Mouse (Mus musculus) lung, adult 18-20 months (tissue): ENCODE measurements around the gene Sf3b6.

Experiments
- DNase-seq, 2 experiments: peaks; one replicate each; pipeline ENCODE4 v3.0.0; 2022; ENCODE audit warnings: mixed read lengths in 2 of 2

Sf3b6 gene

DNA sequence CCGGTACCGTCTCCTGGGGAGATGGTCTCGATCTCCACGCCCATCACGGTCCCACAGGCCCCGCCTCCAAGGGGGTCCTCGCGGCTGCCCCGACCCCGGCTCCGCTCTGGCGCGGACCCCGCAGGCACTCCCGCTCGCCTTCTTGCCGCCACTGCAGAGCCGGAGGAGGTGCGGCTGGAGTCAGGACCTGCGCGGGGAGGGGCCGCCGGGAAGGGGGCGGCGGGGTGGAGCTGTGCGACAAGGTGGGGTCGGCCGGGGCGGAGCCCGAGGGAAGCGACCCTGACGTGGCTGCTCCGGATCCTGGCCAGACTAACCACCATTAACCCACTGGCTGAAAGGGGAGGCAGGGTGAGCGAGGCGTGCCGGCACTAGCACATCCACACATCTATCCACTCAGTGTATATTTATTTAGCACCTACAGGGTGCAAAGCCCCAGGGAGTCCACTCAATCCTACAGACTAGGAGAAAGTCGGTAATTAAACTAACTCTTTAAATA, 24.1 kb downstream of the Sf3b6 start, which contains the start of gene Fkbp1b:
Gene Fkbp1b, minus strand, starts transcription at position 200 of the 496 bp plus-strand sequence.
- peak; percentile 60 to 75 for DNase-seq

GRCm38 (mm10) chr12:4842456-4842855, 25.1 kb downstream of the Sf3b6 start:
- no peak for DNase-seq

- peak; percentile 94 to 95 for DNase-seq
Measured at GRCm38 (mm10) chr12:4842890-4843597, 25.7 kb downstream of the Sf3b6 start, which contains the start of gene Wdcp. Wdcp (plus strand) TSS chr12:4843303.

DNA sequence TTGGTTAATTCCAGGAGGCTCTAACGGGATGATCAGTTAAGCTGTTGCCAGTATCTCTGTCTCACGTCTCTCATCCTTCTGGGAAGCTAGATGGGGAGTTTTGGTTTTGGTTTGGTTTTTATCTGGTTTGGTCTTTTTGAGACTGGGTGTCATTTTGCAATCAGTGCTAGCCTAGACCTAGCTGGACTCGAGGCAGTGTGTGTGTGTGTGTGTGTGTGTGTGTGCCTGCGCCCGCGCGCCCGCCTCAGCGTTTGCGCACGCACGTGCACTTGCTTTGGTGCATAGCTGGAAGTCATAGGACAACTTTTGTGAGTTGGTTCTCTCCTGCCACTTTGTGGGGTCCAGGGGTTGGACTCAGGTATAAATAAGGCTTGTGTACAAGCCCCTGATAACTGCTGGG, 26.4 kb downstream of the Sf3b6 start:
- DNase-seq: peak; percentile 27 to 37

DNA sequence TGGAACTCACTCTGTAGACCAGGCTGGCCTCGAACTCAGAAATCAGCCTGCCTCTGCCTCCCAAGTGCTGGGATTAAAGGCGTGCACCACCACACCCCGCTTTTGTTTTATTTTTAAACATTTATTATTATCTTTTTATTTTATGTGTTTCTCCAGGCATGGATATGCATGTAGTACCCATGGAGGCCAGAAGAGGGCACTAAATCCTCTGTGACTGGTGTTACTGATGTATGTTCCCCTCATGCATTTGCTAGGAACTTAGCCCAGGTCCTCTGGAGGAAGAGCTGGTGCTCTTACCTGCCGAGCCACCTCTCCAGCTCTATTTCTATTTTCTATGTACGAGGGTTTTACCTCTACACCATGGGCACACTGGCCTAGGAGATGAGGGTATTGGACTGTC, 38.8 kb downstream of the Sf3b6 start:
- peak in 1 of 2 experiments; percentile 29 for DNase-seq

DNA sequence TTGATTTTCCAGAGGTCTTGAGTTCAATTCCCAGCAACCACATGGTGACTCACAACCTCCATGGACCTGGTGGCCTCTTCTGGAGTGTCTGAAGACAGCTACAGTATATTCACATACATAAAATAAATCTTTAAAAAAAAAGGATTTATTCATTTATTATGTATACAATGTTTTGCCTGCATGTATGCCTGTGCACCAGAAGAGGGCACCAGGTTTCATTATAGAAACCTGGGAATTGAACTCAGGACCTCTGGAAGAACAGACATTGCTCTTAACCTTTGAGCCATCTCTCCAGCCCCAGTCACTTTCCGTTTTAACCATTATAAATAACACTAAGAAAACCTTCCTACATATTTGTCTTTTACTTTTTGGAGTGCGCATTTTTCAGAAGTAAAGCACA, 39.5 kb downstream of the Sf3b6 start:
- no peak for DNase-seq

DNA sequence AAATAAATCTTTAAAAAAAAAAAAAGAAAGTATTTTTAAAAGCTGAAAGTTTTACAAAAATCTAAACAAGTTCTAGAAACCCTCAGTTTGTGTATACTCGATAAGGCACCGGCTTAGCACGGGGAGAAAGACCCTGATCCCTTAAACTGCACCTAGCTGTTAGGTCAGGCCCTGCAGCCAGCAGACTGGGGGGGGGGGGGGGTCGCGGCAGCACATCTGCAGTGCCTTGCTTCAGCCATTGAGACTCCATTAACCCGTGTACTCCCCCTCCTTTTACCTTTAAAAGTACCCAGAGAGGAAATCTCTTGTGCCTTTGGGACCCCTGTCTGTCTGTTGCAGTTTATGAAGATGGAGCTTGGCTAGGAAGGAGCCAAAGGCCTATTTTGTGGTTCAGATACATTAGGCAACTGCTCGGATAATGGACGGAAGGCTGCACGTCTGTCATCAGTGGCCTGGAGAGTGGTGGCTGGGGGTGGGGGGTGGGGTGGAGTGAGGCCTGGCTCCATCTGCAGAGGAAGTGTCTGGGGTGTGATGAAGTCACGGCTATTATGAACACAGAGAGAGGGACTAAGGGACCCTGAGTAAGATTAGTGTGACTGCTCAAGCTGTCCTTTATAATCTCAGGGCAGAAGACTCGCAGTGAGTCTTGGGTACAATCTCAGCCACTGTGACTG, 42.0 kb downstream of the Sf3b6 start:
- no peak for DNase-seq

DNA sequence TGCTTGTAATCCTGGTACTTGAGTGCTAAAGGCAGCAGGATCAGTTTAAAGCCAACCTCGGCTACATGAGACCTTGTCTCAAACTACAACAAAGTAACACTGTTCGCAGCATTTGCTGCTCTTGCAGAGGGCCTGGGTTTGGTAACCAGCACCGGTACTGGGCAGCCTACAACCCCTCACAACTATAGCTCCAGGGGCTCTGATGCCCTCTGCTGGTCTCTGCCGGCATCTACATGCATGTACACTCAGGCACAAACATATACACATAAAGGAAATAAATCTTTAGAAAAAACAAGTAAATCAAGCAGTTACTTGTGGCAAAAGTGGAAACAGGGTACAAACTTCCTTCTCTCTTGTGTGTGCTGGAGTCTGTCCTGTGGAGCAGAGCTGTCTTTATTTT, 45.3 kb downstream of the Sf3b6 start:
- no peak for DNase-seq

GRCm38 (mm10) chr12:4863654-4864337, 46.5 kb downstream of the Sf3b6 start:
- peak in 1 of 2 experiments; percentile 55 for DNase-seq

GRCm38 (mm10) chr12:4864338-4864690, 47.0 kb downstream of the Sf3b6 start:
- DNase-seq: no peak

DNA sequence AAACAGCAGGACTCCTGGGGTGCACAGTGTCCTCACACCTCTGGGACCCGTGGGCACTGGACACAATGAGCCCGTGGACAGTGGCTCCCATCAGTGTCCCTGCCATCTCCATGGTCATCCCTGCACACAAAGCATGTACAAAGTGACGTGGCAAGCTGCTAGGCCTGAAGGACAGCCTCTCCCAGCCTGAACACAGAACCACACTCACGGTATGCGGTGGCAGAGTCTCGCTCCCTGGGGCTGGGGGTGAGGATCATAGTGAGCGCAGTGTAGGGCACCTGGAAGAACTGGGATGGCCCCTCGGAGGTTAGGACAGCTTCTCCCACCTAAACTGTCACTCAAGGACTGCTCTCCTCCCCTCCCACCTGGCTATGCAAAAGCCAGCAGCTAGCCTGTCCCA, 51.6 kb downstream of the Sf3b6 start:
- no peak for DNase-seq

DNA sequence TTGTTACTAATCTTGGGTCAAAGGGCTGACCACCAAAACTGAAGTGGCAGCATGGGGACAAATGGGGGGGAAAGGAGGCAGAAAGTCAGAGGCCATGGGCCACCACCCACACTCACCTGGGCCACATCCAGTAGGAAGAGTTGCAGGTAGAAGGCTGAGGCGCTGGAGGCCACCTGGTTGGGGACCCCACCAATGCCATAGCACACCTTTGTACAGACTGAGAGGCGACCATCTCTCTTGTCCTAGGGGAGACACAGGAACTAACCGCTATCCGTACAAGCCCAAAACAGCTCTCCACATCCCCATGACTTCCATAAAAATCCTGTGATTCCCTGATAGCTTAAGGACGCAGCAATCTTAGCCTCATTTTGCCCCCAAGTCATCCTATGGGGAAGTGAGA, 53.9 kb downstream of the Sf3b6 start:
- no peak for DNase-seq

DNA sequence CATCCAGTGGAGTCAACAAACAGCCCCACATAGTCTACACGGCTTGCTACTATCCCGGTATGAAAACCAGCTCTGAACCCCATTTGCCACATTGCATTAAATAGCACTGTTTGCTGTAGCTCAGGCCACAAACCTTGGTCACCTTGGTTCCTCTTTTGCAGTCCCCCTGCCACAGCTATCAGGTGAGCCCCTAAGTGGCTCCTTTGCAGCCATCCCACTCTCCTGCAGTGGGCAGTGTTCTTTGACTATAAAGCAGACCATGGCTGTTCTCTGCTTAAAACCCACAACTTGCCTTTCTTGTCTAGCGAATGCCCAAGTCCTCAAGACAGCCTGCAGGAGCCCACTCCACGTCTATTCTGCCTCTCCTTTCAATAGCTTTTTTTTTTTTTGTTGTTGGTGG, 54.9 kb downstream of the Sf3b6 start:
- no peak for DNase-seq

GRCm38 (mm10) chr12:4872983-4873477, 55.7 kb downstream of the Sf3b6 start:
- DNase-seq: no peak

DNA sequence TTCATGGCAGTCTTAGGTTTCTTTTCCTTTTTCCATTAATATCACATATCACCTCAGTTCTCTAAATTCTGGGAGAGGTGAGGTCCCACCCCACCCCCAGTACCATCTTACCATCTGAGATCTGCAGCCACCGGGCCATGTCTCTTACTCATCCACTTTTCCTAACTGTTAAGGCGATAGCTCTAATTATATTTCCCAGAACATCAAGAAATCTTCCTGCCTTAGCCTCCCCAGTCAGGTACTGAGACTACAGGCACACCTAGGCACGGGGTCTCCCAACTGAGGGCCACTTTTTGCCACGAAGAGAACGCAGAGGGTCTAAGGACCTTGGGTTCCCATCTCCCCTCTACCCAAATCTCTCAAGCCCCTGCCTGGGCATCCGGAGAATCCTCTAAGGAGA, 56.2 kb downstream of the Sf3b6 start:
- no peak for DNase-seq

DNA sequence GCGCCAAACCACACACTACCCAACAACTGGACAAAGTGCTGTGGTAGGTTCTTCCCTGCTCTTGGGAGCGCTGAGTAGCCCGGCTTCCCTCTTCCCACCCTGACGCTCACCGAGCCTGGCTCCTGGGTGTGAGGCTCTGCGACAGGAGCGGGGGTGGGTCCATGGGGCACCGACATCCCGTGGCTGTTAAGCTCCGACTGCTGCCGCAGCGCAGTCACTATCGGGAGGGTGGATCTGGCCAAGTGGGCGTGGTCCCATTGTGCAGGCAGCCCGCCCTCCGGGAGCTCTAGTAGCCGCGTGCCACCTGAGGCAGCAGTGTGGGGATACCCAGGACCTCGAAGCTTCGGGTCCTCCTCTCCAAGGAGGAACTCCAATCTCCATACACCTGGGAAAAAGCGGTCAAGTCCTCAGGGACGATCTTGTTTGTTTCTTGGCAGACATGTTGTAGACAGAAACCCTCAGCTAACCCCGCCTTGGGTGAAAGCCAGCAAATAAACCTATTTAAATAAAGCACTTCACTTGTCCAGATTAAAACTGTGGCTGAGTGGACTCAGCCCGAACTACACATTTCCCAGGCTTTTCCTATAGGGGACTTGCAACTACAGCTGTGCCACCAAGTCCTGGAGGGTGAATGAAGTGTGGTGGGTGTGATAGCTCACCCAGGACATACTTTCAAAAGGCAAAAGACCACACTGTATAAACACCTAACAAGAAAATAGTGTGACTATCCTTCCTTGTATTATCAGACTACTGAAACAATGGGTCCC, 57.0 kb downstream of the Sf3b6 start, which contains the start of gene Mfsd2b:
Gene Mfsd2b, minus strand, starts transcription at position 199 of the 767 bp plus-strand sequence.
- DNase-seq: peak; percentile 79 to 85

- no peak for DNase-seq
Measured at GRCm38 (mm10) chr12:4875623-4876022, 58.3 kb downstream of the Sf3b6 start.
